Mouse (Mus musculus) lung, embryonic 14.5 days (tissue): ENCODE measurements at regions not wholly inside any gene's neighbourhood (a gene's known extent, or its start where the extent isn't known, plus 50 kb on each side); places are given as distances from the start of the nearest gene placed in this dataset.

Experiments used
- ATAC-seq: fragments of 200-750 bp; cut with Nextera tagmentation; 2 replicates; pipeline ENCODE4 v1.8.0; 2017; ENCODE audit warnings: mild to moderate bottlenecking, moderate TSS enrichment, moderate library complexity; ENCODE audit not compliant: insufficient read depth
- DNase-seq: peaks from one replicate; pipeline ENCODE4 v3.0.0-alpha.2; 2015
- H3K27ac ChIP-seq: fragments of 300-500 bp; sonication (generic); 2 replicates; pipeline ENCODE4 v1.5.1; 2014; ENCODE audit warnings: low read depth, mild to moderate bottlenecking, moderate library complexity
- H3K27me3 ChIP-seq: fragments of 300-500 bp; sonication (generic); 2 replicates; pipeline ENCODE4 v1.6.1; 2014; ENCODE audit warnings: low read length, control low read depth; ENCODE audit not compliant: insufficient read depth
- H3K36me3 ChIP-seq: fragments of 300-500 bp; sonication (generic); 2 replicates; pipeline ENCODE4 v1.6.1; 2014; ENCODE audit warnings: control low read depth; ENCODE audit not compliant: insufficient read depth
- H3K4me1 ChIP-seq: fragments of 300-500 bp; sonication (generic); 2 replicates; pipeline ENCODE4 v1.6.1; 2014; ENCODE audit warnings: antibody characterized with exemption, control low read depth; ENCODE audit not compliant: insufficient read depth
- H3K4me2 ChIP-seq: fragments of 300-500 bp; sonication (generic); 2 replicates; pipeline ENCODE4 v1.6.1; 2014; ENCODE audit warnings: mild to moderate bottlenecking
- H3K4me3 ChIP-seq: fragments of 300-500 bp; sonication (generic); 2 replicates; pipeline ENCODE4 v1.5.1; 2014; ENCODE audit warnings: low read depth, low read length
- H3K9ac ChIP-seq: fragments of 300-500 bp; sonication (generic); 2 replicates; pipeline ENCODE4 v1.6.1; 2014
- H3K9me3 ChIP-seq: fragments of 300-500 bp; sonication (generic); 2 replicates; pipeline ENCODE4 v1.6.1; 2016; ENCODE audit warnings: low read depth, low read length, control low read depth
- CTCF ChIP-seq: IDR thresholded peaks from 2 replicates; pipeline ENCODE4 v1.5.1; 2016; ENCODE audit warnings: antibody characterized with exemption, low read depth
- WGBS: fragments of 180-500 bp; shearing (Covaris S2); extraction: QIAGEN DNeasy Blood & Tissue Kit; methylation state at CpG from one replicate; pipeline ENCODE4 v1.1.7; 2014; 5-methylcytosine and 5-hydroxymethylcytosine counted together

DNA sequence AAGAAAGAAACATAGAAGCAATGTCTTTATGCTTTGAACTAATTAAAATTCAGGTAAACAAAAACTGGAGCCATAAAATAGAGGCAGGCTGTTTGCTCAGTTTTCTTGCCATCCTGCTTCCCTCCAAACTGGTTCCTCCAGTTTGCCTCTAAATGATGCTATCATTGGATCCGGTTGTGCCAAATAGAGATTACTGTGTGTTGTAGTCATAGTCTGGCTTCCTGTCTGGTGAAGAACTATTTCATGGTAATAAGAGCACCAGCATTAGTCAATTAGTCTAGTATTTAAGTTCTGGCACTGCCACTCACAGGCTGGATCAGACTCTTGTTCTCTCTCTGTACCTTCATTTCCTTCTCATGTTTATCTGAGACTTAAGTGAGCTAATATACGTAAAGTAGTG is 141.9 kb upstream of the Rasa1 start:
- H3K4me2 ChIP-seq: no peak overlapping the region
- no peaks in the 10 kb centered on the region for H3K9me3 ChIP-seq
- no peak overlapping the region for H3K4me3 ChIP-seq
- no peaks in the 10 kb centered on the region for H3K4me1 ChIP-seq
- no peak for ATAC-seq
- no peaks in the 10 kb centered on the region for H3K36me3 ChIP-seq
- DNase-seq: no peak
- 73% methylated on average over 2 of the region's 2 CpGs for WGBS
- TF ChIP-seq CTCF: no peak
- no peak overlapping the region for H3K27ac ChIP-seq
- no peak overlapping the region for H3K9ac ChIP-seq
- no peaks in the 10 kb centered on the region for H3K27me3 ChIP-seq

DNA sequence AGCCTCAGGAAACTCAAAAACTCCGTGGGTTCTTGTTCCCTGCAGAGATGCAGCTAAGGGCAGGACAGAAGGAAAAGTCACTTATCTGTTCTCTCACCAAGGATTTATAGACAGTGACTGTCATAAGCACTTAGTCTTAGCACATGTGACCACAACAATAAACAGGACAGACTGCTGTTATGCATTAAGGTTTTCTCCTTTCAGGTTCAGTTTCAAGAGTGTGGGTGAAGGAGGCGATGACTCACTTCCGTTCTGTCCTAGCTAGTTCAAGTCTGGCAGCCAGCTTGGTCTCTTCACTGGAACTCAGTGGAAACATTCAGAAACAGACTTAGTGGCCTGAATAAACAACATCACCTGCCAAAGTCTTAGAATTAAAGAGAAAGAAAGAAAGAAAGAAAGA is 141.1 kb upstream of the Rasa1 start:
- no peaks in the 10 kb centered on the region for H3K36me3 ChIP-seq
- H3K9ac ChIP-seq: no peak overlapping the region
- H3K4me1 ChIP-seq: no peaks in the 10 kb centered on the region
- TF ChIP-seq CTCF: no peak
- H3K4me2 ChIP-seq: no peak overlapping the region
- H3K27me3 ChIP-seq: no peaks in the 10 kb centered on the region
- H3K9me3 ChIP-seq: no peaks in the 10 kb centered on the region
- ATAC-seq (no peak), DNase-seq (no peak)
- 70% methylated on average over 3 of the region's 3 CpGs for WGBS
- H3K4me3 ChIP-seq: no peak overlapping the region
- H3K27ac ChIP-seq: no peak overlapping the region

DNA sequence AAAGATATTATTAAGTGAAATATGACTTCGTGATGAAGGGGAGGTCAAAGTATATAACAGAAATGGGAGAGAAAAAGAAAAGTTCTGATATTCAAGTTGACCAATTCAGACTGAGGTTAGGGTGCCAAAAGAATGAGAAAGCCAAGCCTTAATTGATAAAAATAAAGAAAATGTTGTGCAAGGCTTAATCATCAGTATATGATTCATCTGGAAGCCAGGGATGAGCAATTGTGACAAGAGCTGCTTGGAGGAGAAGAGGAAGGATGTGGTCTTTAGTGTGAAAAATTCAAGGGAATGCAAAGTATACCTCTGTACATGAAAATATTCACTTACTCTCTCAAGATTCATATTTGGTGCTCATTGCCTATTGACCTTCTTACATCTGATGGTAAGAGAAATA is 129.7 kb upstream of the Rasa1 start:
- no peak overlapping the region for H3K27ac ChIP-seq
- WGBS: 86% methylated on average over 1 of the region's 1 CpGs
- H3K36me3 ChIP-seq: no peaks in the 10 kb centered on the region
- ATAC-seq (no peak), DNase-seq (no peak)
- TF ChIP-seq CTCF: no peak
- no peaks in the 10 kb centered on the region for H3K4me1 ChIP-seq
- no peaks in the 10 kb centered on the region for H3K27me3 ChIP-seq
- no peaks in the 10 kb centered on the region for H3K9me3 ChIP-seq
- H3K4me3 ChIP-seq: no peak overlapping the region
- H3K4me2 ChIP-seq: no peak overlapping the region
- H3K9ac ChIP-seq: no peak overlapping the region

DNA sequence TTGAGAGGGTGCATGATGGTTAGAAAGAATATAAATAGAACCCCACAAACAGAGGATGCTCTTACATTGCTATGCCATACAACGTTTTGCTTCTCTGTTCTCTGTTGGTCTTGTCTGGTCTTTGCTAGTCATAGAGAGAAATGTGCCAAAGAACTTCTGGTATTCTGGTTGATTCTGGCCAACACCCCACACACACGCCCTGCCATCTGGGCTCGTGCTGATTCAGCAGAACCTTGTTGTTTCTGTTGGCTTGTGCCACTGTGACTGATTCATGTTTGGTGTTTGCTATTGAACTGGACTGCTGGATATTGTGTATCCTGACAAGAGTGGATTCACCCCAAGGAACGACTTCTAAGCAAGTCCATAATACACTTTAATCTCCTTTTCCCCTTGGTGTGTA is 126.0 kb upstream of the Rasa1 start:
- no peak overlapping the region for H3K27ac ChIP-seq
- H3K4me1 ChIP-seq: no peaks in the 10 kb centered on the region
- no peak for ATAC-seq
- no peaks in the 10 kb centered on the region for H3K9me3 ChIP-seq
- TF ChIP-seq CTCF: no peak
- no peak overlapping the region for H3K9ac ChIP-seq
- no peak overlapping the region for H3K4me3 ChIP-seq
- WGBS: 81% methylated on average over 4 of the region's 4 CpGs
- H3K36me3 ChIP-seq: no peaks in the 10 kb centered on the region
- DNase-seq: no peak
- no peaks in the 10 kb centered on the region for H3K27me3 ChIP-seq
- no peak overlapping the region for H3K4me2 ChIP-seq

DNA sequence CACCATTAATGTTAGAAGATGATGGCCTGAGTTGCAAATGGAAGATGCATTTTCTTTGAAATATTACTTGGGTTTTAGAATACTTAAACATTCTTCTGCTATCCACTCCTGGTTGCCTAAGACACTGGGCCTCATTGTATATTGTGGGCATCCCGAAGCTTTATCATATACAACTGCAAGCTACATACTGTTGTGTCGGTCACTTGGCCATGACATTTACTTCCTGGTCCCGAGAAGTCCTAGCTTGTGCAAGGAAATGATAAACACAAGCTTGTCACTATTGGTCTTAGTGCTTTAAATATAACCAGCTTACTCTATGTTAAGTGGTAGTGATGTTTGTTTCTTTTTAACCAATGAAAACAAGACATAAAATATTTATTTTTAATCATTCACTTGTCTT is 122.4 kb upstream of the Rasa1 start:
- DNase-seq (no peak), ATAC-seq (no peak)
- Histone ChIP-seq H3K36me3 (no peaks in the 10 kb centered on the region), H3K27me3 (no peaks in the 10 kb centered on the region), H3K27ac (no peak overlapping the region), H3K9me3 (no peaks in the 10 kb centered on the region), H3K4me3 (no peak overlapping the region), H3K4me1 (no peaks in the 10 kb centered on the region), H3K4me2 (no peak overlapping the region), H3K9ac (no peak overlapping the region)
- no peak for TF ChIP-seq CTCF
- WGBS: 73% methylated on average over 3 of the region's 3 CpGs

DNA sequence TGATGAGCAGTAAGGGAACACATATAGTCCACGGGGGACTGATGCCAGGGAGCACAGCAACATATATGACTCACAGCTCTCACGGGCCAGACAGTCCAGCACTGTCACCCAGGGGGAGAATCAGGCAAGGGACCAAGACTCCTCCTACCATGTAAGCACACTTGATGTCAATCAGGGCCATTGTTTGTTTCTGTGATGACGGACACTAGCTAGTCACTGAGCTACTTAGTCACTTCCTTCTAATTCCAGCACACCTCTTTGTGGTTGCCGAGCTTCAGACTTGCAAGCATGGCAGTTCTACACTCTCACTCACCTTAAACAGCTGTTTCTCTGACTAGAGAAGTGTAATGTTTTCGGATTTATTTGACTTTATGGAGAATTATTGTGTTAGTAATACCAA is 109.9 kb upstream of the Rasa1 start:
- H3K27ac ChIP-seq: no peak overlapping the region

DNA sequence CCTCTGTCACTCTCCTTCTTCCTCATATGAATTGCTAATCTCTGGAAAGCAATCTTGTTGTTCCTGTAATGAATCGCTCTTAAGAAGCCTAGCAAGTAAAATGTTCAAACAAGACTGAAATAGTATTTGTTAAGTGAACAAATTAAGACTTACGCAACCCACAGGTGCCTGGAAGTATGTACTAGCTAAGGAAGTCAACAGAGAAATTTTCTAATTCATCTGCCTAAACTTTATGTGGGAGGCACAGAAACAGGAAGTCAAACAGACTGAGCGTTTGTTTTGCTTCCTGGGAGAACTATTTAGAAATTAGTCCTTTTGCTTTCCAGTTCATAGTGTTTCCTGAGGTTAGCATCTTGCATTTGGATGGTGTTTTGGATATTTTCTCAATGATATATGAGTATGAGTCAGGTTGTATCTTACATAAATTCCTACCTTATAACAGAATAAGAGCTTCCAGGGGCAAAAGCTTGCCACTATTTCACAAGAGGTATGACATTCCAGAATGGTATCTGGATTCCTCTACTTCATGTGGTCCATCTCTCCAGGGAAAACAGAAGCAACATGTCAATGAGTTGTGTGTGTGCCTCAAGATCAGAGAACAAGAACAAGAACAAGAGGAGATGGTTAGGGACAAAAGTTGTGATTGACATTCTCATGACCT is 87.5 kb upstream of the Rasa1 start:
- H3K4me2 ChIP-seq: no peak overlapping the region
- no peak for TF ChIP-seq CTCF
- H3K27me3 ChIP-seq: no peaks in the 10 kb centered on the region
- no peak for ATAC-seq
- no peak overlapping the region for H3K27ac ChIP-seq
- DNase-seq: no peak
- no peaks in the 10 kb centered on the region for H3K36me3 ChIP-seq
- H3K9me3 ChIP-seq: no peaks in the 10 kb centered on the region
- no peaks in the 10 kb centered on the region for H3K4me1 ChIP-seq
- 67% methylated on average over 3 of the region's 3 CpGs for WGBS
- H3K9ac ChIP-seq: no peak overlapping the region
- H3K4me3 ChIP-seq: no peak overlapping the region

More for the DNA sequence above, 109.9 kb upstream of the Rasa1 start:
- H3K27me3 ChIP-seq: no peaks in the 10 kb centered on the region
- DNase-seq (no peak), ATAC-seq (no peak)
- 59% methylated on average over 5 of the region's 5 CpGs for WGBS
- no peak for TF ChIP-seq CTCF
- no peak overlapping the region for H3K4me2 ChIP-seq
- H3K9me3 ChIP-seq: no peaks in the 10 kb centered on the region
- no peaks in the 10 kb centered on the region for H3K36me3 ChIP-seq
- no peak overlapping the region for H3K9ac ChIP-seq
- H3K4me3 ChIP-seq: no peak overlapping the region
- no peaks in the 10 kb centered on the region for H3K4me1 ChIP-seq

DNA sequence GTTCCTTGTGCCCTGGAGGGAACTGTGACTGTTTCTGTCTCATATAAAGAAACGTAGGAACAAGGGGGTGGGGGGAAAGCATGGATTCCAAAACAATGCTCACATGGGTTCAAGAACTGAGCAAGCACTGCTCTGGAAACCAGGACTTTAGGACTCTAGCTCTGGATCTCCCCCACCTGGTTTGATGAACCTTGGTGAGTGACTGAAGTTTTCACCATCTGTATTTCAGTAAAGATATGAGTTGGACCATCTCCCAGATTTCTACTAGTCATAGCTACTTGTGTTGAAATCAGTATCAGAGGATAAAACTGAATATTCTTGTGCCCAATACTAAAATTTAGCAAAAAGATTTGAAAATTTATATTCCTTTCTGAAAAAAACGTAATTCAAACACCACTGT is 70.7 kb upstream of the Rasa1 start:
- H3K27me3 ChIP-seq: no peaks in the 10 kb centered on the region
- WGBS: 59% methylated on average over 2 of the region's 2 CpGs
- H3K4me2 ChIP-seq: no peak overlapping the region
- ATAC-seq: no peak
- no peak overlapping the region for H3K9ac ChIP-seq
- no peaks in the 10 kb centered on the region for H3K36me3 ChIP-seq
- H3K4me1 ChIP-seq: no peaks in the 10 kb centered on the region
- no peaks in the 10 kb centered on the region for H3K9me3 ChIP-seq
- no peak for DNase-seq
- H3K4me3 ChIP-seq: no peak overlapping the region
- no peak for TF ChIP-seq CTCF
- no peak overlapping the region for H3K27ac ChIP-seq
